Mouse (Mus musculus) C2C12 (cell line): Measurements from ENCODE around the gene Fbxo22. TPM values are rescaled to one million over a fixed set of nuclear protein-coding genes. Genes with fewer than 3 reads are reported as not detected.
"Not testable (repeated sequence)": the region's sequence is repeated elsewhere in the genome, so short reads cannot be mapped to it uniquely, and the experiment has no call there.

Source experiments
- H3K27me3 ChIP-seq: one replicate; pipeline ENCODE4 v1.6.1; 2011; ENCODE audit not compliant: control insufficient read depth, insufficient read depth, insufficient read length
- H3K36me3 ChIP-seq: one replicate; pipeline ENCODE4 v1.6.1; 2011; ENCODE audit not compliant: control insufficient read depth, insufficient read depth
- H3K4me3 ChIP-seq: one replicate; pipeline ENCODE4 v1.5.1; 2011; ENCODE audit warnings: mild to moderate bottlenecking, control low read depth; ENCODE audit not compliant: poor library complexity, insufficient read depth, severe bottlenecking
- H3K79me2 ChIP-seq: one replicate; pipeline ENCODE4 v1.6.1; 2011; ENCODE audit not compliant: control insufficient read depth, insufficient read depth
- H3K79me3 ChIP-seq: one replicate; pipeline ENCODE4 v1.6.1; 2011; ENCODE audit warnings: low read depth, control low read depth
- H3ac ChIP-seq: one replicate; pipeline ENCODE3; 2011; ENCODE audit warnings: low read depth; ENCODE audit not compliant: control insufficient read depth, insufficient read length
- CEBPB ChIP-seq: IDR thresholded peaks from one replicate; pipeline ENCODE4 v1.6.1; 2011; ENCODE audit warnings: low read depth, mild to moderate bottlenecking, control low read depth, moderate library complexity
- CTCF ChIP-seq: IDR thresholded peaks from one replicate; pipeline ENCODE4 v1.5.1; 2011; ENCODE audit not compliant: control insufficient read depth, insufficient read depth, insufficient read length
- FOSL1 ChIP-seq: IDR thresholded peaks from one replicate; pipeline ENCODE4 v1.8.0; 2011; ENCODE audit warnings: mild to moderate bottlenecking, low read length; ENCODE audit not compliant: poor library complexity, insufficient read depth, severe bottlenecking
- MAX ChIP-seq: IDR thresholded peaks from one replicate; pipeline ENCODE4 v1.6.1; 2011; ENCODE audit warnings: mild to moderate bottlenecking, control low read depth
- MYOD1 ChIP-seq: IDR thresholded peaks from one replicate; pipeline ENCODE4 v1.6.1; 2011; ENCODE audit warnings: low read depth; ENCODE audit not compliant: control insufficient read depth, insufficient read length
- MYOG ChIP-seq: IDR thresholded peaks from one replicate; pipeline ENCODE4 v1.6.1; 2011; ENCODE audit not compliant: control insufficient read depth, insufficient read length; ENCODE audit errors: extremely low read depth
- USF1 ChIP-seq: IDR thresholded peaks from one replicate; pipeline ENCODE4 v1.6.1; 2011; ENCODE audit warnings: low read depth, mild to moderate bottlenecking, control low read depth, moderate library complexity
- polyA plus RNA-seq: library from polyadenylated mRNA; unstranded; fragments of >200 nt; fragmentation: generic; extraction: Trizol; gene quantifications from one replicate; pipeline ENCODE4 v1.2.1, GENCODE M21; 2012; ENCODE audit warnings: missing spikeins

Fbxo22 gene
- polyA plus RNA-seq, 1 experiment = 26.5 TPM

DNA sequence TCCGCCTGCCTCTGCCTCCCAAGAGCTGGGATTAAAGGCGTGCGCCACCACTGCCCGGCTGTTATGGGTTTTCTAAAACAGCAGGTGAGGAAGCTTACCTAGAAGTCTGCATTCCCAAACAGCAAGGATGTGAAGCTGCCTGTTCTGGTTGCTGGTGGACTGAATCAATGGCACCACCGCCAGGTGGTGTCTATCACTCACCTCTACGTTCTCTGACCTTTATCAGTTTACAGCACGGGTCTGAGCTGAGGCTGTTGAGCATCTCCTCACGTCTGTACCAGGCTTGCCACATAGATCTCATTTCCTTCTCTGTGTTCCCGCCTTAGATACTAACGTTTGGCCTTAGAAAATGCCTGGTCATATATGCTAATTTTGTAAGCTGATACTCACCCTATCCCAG lies 20.3 kb downstream of the Fbxo22 start:
- no peaks in the 10 kb centered on the region for H3K79me3 ChIP-seq
- no peak overlapping the region for H3K4me3 ChIP-seq
- peaks cover 7% of the 10 kb centered on the region for H3K27me3 ChIP-seq
- TF ChIP-seq CEBPB (no peak), CTCF (no peak), MYOD1 (no peak), MAX (no peak), FOSL1 (no peak), USF1 (no peak), MYOG (no peak)
- H3ac ChIP-seq = no peak overlapping the region
- no peaks in the 10 kb centered on the region for H3K79me2 ChIP-seq
- peaks cover 11% of the 10 kb centered on the region for H3K36me3 ChIP-seq

DNA sequence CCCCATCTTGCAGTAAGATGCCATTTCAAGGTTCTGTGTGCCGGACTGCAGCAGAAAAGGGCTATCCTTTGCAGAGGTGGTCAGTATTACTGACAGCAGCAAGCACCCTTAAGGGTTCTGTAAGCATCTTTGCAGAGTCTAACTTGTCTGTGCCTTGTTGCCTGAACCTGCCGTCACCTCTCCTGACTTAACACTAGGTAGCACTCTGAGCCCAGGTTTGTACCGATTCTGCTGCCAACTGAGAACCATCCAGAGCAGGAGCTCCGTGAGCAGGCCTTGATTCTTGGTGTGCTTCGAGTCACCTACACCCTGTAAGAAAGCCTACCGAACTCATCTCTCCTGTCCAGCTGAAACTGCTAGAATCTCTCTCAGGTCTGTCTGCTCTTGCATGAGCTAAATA lies 22.8 kb downstream of the Fbxo22 start:
- Histone ChIP-seq H3K36me3 (no peaks in the 10 kb centered on the region), H3K4me3 (no peak overlapping the region), H3ac (no peak overlapping the region), H3K27me3 (peaks cover 11% of the 10 kb centered on the region), H3K79me2 (no peaks in the 10 kb centered on the region), H3K79me3 (no peaks in the 10 kb centered on the region)
- no peak for TF ChIP-seq FOSL1
- TF ChIP-seq CTCF = no peak
- no peak for TF ChIP-seq CEBPB
- TF ChIP-seq MYOD1 = no peak
- TF ChIP-seq MAX = no peak
- TF ChIP-seq USF1 = no peak
- TF ChIP-seq MYOG = no peak

DNA sequence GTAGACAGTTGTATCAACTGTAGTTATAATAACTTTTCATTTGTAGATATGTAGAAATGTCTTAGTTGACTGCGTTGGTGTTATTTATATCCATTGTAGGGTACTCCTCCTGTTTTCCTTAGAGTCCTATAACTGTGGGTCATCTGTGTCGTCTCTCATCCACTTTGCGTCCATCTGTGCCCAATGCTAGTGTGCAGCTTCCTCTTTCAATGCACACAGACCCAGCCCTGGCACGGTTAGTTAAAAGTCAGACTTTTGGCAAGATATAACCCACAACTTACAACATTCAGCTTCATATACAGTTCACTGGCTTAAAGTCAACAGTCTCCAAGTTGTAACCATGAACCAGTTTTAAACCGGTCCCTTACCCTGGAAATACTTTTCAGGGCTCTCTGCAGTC lies 23.4 kb downstream of the Fbxo22 start:
- no peak overlapping the region for H3K4me3 ChIP-seq
- H3K27me3 ChIP-seq = peaks cover 11% of the 10 kb centered on the region
- no peaks in the 10 kb centered on the region for H3K36me3 ChIP-seq
- TF ChIP-seq FOSL1 (no peak), USF1 (no peak), MYOG (no peak), MAX (no peak), MYOD1 (no peak), CEBPB (no peak), CTCF (no peak)
- no peak overlapping the region for H3ac ChIP-seq
- H3K79me2 ChIP-seq = no peaks in the 10 kb centered on the region
- no peaks in the 10 kb centered on the region for H3K79me3 ChIP-seq

GRCm38 (mm10) chr9:55232586-55232985 lies 23.9 kb downstream of the Fbxo22 start:
- TF ChIP-seq CTCF = no peak
- TF ChIP-seq MYOD1 = no peak

DNA sequence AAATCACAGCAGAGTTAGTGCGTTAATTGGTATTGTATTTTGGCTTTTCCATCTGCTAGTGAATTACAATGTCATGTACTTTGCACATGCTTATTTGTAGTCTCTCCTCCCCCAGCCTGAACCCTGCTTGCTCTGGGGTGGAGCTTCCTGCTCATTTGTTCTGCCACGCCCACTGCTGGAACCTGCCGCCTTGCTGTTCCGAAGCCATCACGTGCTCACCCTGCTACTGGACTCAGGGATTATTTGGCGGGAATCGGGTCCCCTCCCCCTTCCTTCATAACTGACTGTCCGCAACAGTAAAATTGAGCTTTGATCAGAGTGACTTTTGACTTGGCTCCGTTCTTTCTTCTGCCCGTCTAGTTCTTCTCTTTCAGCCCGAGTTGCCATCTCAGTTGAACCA lies 24.4 kb downstream of the Fbxo22 start:
- H3K4me3 ChIP-seq, H3ac ChIP-seq: not testable (repeated sequence)
- H3K27me3 ChIP-seq = peaks cover 16% of the 10 kb centered on the region

More at GRCm38 (mm10) chr9:55232586-55232985, 23.9 kb downstream of the Fbxo22 start:
- Histone ChIP-seq H3K79me2 (no peaks in the 10 kb centered on the region), H3K36me3 (no peaks in the 10 kb centered on the region), H3K27me3 (peaks cover 11% of the 10 kb centered on the region), H3K79me3 (no peaks in the 10 kb centered on the region), H3ac (no peak overlapping the region), H3K4me3 (no peak overlapping the region)

GRCm38 (mm10) chr9:55236235-55237165 lies 27.8 kb downstream of the Fbxo22 start:
- no peak overlapping the region for H3ac ChIP-seq
- H3K36me3 ChIP-seq = no peaks in the 10 kb centered on the region
- no peaks in the 10 kb centered on the region for H3K79me2 ChIP-seq
- H3K4me3 ChIP-seq = no peak overlapping the region
- H3K79me3 ChIP-seq = no peaks in the 10 kb centered on the region
- no peak for TF ChIP-seq FOSL1
- no peak for TF ChIP-seq CTCF
- no peak for TF ChIP-seq CEBPB
- TF ChIP-seq USF1 = no peak
- no peak for TF ChIP-seq MYOG
- no peak for TF ChIP-seq MAX
- TF ChIP-seq MYOD1 = no peak
- H3K27me3 ChIP-seq = peaks cover 21% of the 10 kb centered on the region

More for the DNA sequence above, 24.4 kb downstream of the Fbxo22 start:
- not testable (repeated sequence) for H3K79me3 ChIP-seq, H3K79me2 ChIP-seq, H3K36me3 ChIP-seq
